Mouse (Mus musculus) C2C12 (cell line): ENCODE measurements around the gene Gm20388. TPM values are rescaled to one million over a fixed set of nuclear protein-coding genes. Genes with fewer than 3 reads are reported as not detected.
A peak's percentile ranks its signal among the peaks of the same experiment; 100 is the strongest.

ENCODE experiments used
- H3K27me3 ChIP-seq: one replicate; pipeline ENCODE4 v1.6.1; 2011; ENCODE audit not compliant: control insufficient read depth, insufficient read depth, insufficient read length
- H3K36me3 ChIP-seq: one replicate; pipeline ENCODE4 v1.6.1; 2011; ENCODE audit not compliant: control insufficient read depth, insufficient read depth
- H3K4me3 ChIP-seq: one replicate; pipeline ENCODE4 v1.5.1; 2011; ENCODE audit warnings: mild to moderate bottlenecking, control low read depth; ENCODE audit not compliant: poor library complexity, insufficient read depth, severe bottlenecking
- H3K79me2 ChIP-seq: one replicate; pipeline ENCODE4 v1.6.1; 2011; ENCODE audit not compliant: control insufficient read depth, insufficient read depth
- H3K79me3 ChIP-seq: one replicate; pipeline ENCODE4 v1.6.1; 2011; ENCODE audit warnings: low read depth, control low read depth
- H3ac ChIP-seq: one replicate; pipeline ENCODE3; 2011; ENCODE audit warnings: low read depth; ENCODE audit not compliant: control insufficient read depth, insufficient read length
- CEBPB ChIP-seq: IDR thresholded peaks from one replicate; pipeline ENCODE4 v1.6.1; 2011; ENCODE audit warnings: low read depth, mild to moderate bottlenecking, control low read depth, moderate library complexity
- CTCF ChIP-seq: IDR thresholded peaks from one replicate; pipeline ENCODE4 v1.5.1; 2011; ENCODE audit not compliant: control insufficient read depth, insufficient read depth, insufficient read length
- FOSL1 ChIP-seq: IDR thresholded peaks from one replicate; pipeline ENCODE4 v1.8.0; 2011; ENCODE audit warnings: mild to moderate bottlenecking, low read length; ENCODE audit not compliant: poor library complexity, insufficient read depth, severe bottlenecking
- MAX ChIP-seq: IDR thresholded peaks from one replicate; pipeline ENCODE4 v1.6.1; 2011; ENCODE audit warnings: mild to moderate bottlenecking, control low read depth
- MYOD1 ChIP-seq: IDR thresholded peaks from one replicate; pipeline ENCODE4 v1.6.1; 2011; ENCODE audit warnings: low read depth; ENCODE audit not compliant: control insufficient read depth, insufficient read length
- MYOG ChIP-seq: IDR thresholded peaks from one replicate; pipeline ENCODE4 v1.6.1; 2011; ENCODE audit not compliant: control insufficient read depth, insufficient read length; ENCODE audit errors: extremely low read depth
- USF1 ChIP-seq: IDR thresholded peaks from one replicate; pipeline ENCODE4 v1.6.1; 2011; ENCODE audit warnings: low read depth, mild to moderate bottlenecking, control low read depth, moderate library complexity
- polyA plus RNA-seq: library from polyadenylated mRNA; unstranded; fragments of >200 nt; fragmentation: generic; extraction: Trizol; gene quantifications from one replicate; pipeline ENCODE4 v1.2.1, GENCODE M21; 2012; ENCODE audit warnings: missing spikeins

Gene Gm20388
- polyA plus RNA-seq, 1 experiment: 15.0 TPM

DNA sequence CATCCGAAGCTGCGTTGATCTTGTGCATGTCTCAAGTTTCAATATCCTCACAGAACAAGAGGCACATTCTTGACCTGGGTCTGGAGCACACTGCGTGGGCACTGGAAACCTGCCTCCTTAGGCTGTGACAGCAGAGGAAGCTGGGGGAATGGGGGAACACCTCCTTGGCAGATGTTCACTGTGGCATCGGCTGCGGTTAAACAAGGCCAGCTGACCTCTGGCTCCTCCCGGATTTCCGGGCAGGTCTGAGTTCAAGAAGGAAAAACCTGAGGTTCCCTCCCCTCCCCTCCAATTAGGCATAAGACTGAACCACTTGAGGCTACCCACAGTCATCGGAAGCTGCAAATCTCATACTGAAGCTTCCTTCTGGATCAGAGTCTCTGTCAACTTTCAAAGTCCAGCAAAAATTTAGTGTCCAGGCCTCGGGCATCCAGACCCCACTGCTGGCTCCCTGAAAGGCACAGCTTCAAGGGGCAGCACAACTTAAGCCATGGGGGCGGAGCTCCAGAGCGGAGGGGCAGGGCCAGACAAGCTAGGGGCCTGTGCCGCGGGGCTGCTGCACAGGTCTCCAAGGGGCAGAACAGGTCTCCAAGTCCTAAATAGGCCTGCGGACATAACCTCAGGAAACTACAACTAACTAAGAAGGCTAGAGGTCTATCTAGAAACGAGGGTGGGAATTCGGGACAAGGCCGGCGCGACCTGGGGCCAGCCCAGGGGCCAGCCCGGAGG, 2370.1 kb downstream of the Gm20388 start:
- H3K36me3 ChIP-seq: no peaks in the 10 kb centered on the region
- no peak for TF ChIP-seq MYOG
- TF ChIP-seq USF1: peak; percentile 38
- TF ChIP-seq MYOD1: peak; percentile 10

GRCm38 (mm10) chr8:122281317-122282034, 2370.8 kb downstream of the Gm20388 start:
- H3ac ChIP-seq: peak overlapping the region; percentile 51
- H3K79me3 ChIP-seq: peaks cover 1% of the 10 kb centered on the region
- H3K27me3 ChIP-seq: no peaks in the 10 kb centered on the region
- peak overlapping the region; percentile 44 for H3K4me3 ChIP-seq
- peaks cover 15% of the 10 kb centered on the region for H3K79me2 ChIP-seq
- TF ChIP-seq MYOD1 (no peak), USF1 (no peak), MAX (peak; percentile 12)
- H3K36me3 ChIP-seq: no peaks in the 10 kb centered on the region

More for the DNA sequence above, 2370.1 kb downstream of the Gm20388 start:
- Histone ChIP-seq H3K27me3 (no peaks in the 10 kb centered on the region), H3ac (peak overlapping the region; percentile 33), H3K79me3 (peaks cover 1% of the 10 kb centered on the region), H3K79me2 (peaks cover 10% of the 10 kb centered on the region), H3K4me3 (no peak overlapping the region)

DNA sequence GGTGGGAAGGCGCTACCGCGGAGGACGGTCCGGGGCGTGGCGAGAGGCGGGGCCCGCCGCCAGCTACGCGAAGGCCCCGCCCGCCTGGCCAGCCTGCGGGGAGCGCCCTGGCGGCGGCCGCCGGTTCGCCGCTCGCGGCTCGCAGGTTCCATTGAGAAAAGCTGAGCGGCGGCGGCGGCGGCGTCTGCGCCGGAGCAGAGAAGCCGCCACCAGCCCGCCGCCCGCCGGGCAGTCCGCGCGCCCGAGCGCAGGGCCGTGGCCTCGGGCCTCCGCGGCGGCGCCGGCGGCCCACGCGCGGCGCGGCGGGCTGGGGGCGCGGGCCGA, 2371.4 kb downstream of the Gm20388 start, which contains the start of gene Zfpm1:
Gene Zfpm1, plus strand, starts transcription at position 107 of the 324 bp plus-strand sequence.
- Histone ChIP-seq H3K79me3 (peaks cover 1% of the 10 kb centered on the region), H3K79me2 (peaks cover 20% of the 10 kb centered on the region), H3K27me3 (no peaks in the 10 kb centered on the region), H3ac (peak within 1 kb of the TSS; percentile 51), H3K36me3 (no peaks in the 10 kb centered on the region), H3K4me3 (peak within 1 kb of the TSS; percentile 44)
- no peak for TF ChIP-seq FOSL1
- no peak for TF ChIP-seq USF1
- no peak for TF ChIP-seq MAX
- TF ChIP-seq MYOG: no peak
- no peak for TF ChIP-seq CEBPB
- TF ChIP-seq CTCF: no peak
- no peak for TF ChIP-seq MYOD1

- TF ChIP-seq CTCF: no peak
- TF ChIP-seq CEBPB: no peak
- TF ChIP-seq MYOD1: no peak
- H3K4me3 ChIP-seq: peak overlapping the region; percentile 44
- no peaks in the 10 kb centered on the region for H3K27me3 ChIP-seq
Observed at GRCm38 (mm10) chr8:122282501-122283355, 2372.1 kb downstream of the Gm20388 start.

DNA sequence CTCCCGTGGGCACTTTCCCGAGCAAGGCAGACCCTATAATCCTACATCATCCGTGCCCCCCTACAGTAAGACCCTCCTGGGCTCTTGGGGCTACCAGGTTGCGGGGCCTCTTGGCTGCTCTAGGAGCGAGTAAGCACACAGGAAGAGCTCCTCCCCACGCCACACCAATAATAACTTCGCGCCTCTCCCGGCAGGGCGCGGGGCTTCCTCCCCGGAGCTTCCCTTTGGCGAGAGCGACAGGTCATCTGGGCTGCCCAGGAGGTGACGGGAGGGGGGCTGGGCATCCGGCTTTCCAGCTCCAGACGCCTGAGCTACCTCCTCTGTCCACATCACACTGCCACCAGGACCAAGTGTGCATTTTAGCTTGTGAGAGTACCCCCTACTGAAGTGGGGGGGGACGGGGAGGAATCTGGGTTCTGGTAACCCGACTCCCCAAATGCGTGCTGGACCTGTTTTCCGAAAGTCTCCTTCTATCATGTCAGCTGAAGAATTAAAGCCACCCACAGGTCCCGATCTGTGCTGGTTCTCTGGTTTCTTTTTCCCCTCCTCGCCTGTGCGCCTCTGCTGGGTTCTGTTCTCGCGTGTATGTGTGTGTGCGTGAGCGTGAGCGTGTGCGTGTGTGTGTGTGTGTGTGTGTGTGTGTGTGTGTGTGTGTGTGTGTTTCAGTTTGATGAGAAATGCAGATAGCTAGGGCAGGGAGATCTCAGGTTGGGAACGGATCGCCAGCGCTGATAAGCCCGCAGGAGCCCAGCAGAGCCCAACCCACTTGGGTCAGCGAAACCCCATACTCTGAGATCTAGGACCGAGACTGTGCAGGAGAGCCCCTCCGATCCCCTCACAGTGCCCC, 2372.9 kb downstream of the Gm20388 start:
- H3K27me3 ChIP-seq: no peaks in the 10 kb centered on the region
- TF ChIP-seq FOSL1 (no peak), CEBPB (no peak)
- H3K79me3 ChIP-seq: peaks cover 1% of the 10 kb centered on the region
- peak overlapping the region; percentile 25 for H3ac ChIP-seq
- no peaks in the 10 kb centered on the region for H3K36me3 ChIP-seq
- peak overlapping the region; percentile 44 for H3K4me3 ChIP-seq
- H3K79me2 ChIP-seq: peaks cover 32% of the 10 kb centered on the region

More at GRCm38 (mm10) chr8:122282501-122283355, 2372.1 kb downstream of the Gm20388 start:
- Histone ChIP-seq H3ac (peak overlapping the region; percentile 25), H3K79me2 (peaks cover 26% of the 10 kb centered on the region), H3K36me3 (no peaks in the 10 kb centered on the region), H3K79me3 (peaks cover 1% of the 10 kb centered on the region)
